Mouse (Mus musculus) stomach, embryonic 15.5 days (tissue): Measurements from ENCODE around the gene Sv2c. TPM values are rescaled to one million over a fixed set of nuclear protein-coding genes. Genes with fewer than 3 reads are reported as not detected.
A peak's percentile ranks its signal among the peaks of the same experiment; 100 is the strongest.

Experiments
- ATAC-seq: fragments of 200-750 bp; cut with Nextera tagmentation; 2 replicates; pipeline ENCODE4 v1.8.0; 2017; ENCODE audit warnings: low read depth, moderate number of reproducible peaks, moderate TSS enrichment; ENCODE audit not compliant: insufficient read depth, low FRiP score
- H3K27ac ChIP-seq: fragments of 300-500 bp; sonication (generic); 2 replicates; pipeline ENCODE4 v1.5.1; 2015; ENCODE audit warnings: mild to moderate bottlenecking, inconsistent platforms
- H3K27me3 ChIP-seq: fragments of 300-500 bp; sonication (generic); replicated peaks from 2 replicates; pipeline ENCODE4 v1.6.1; 2015; ENCODE audit warnings: inconsistent platforms
- H3K36me3 ChIP-seq: fragments of 300-500 bp; sonication (generic); 2 replicates; pipeline ENCODE4 v1.6.1; 2015; ENCODE audit warnings: inconsistent platforms
- H3K4me1 ChIP-seq: fragments of 300-500 bp; sonication (generic); 2 replicates; pipeline ENCODE4 v1.6.1; 2015; ENCODE audit warnings: inconsistent platforms
- H3K4me2 ChIP-seq: fragments of 300-500 bp; sonication (generic); 2 replicates; pipeline ENCODE4 v1.6.1; 2015; ENCODE audit warnings: mild to moderate bottlenecking, inconsistent platforms
- H3K4me3 ChIP-seq: fragments of 300-500 bp; sonication (generic); replicated peaks from 2 replicates; pipeline ENCODE4 v1.5.1; 2015; ENCODE audit warnings: inconsistent platforms
- H3K9ac ChIP-seq: fragments of 300-500 bp; sonication (generic); 2 replicates; pipeline ENCODE4 v1.6.1; 2015; ENCODE audit warnings: inconsistent platforms
- H3K9me3 ChIP-seq: fragments of 300-500 bp; sonication (generic); 2 replicates; pipeline ENCODE4 v1.6.1; 2016; ENCODE audit warnings: inconsistent platforms
- WGBS: fragments of 180-500 bp; shearing (Covaris S2); methylation state at CpG from one replicate; pipeline ENCODE4 v1.1.7; 2015; 5-methylcytosine and 5-hydroxymethylcytosine counted together
- polyA plus RNA-seq: library from polyadenylated mRNA; unstranded; fragments of >200 nt; fragmentation: Nextera tagmentation; extraction: Ambion mirVana; gene quantifications from 2 replicates; pipeline ENCODE4 v1.2.1, GENCODE M21; 2015

Sv2c gene
- 2.6 TPM in 2 replicates for polyA plus RNA-seq

DNA sequence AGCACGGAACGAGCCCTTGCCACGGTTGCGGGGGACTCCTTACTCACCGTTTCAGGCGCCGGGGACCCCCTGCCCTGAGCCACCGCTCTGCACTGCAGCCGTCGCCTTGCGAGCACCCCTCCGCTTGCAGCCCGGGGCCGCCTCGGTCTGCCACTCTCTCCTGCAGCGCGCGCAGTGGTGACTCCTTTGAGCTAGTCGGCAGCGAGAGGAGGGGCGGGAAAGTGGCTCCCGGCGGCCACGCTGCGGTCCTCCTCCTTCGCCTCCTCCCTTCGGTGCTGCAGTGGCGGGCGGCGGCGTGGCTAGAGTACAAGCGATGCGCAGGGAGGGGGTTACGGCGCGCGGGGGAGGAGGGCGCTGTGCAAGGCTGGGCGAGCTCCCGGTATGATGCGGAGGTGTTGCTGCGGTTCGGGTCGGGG is at the start of gene Sv2c:
Gene Sv2c (minus strand): TSS at position 177 of the 416 bp plus-strand sequence.
- peak within 1 kb of the TSS; percentile 91 for H3K4me2 ChIP-seq
- H3K27ac ChIP-seq, result no peak within 1 kb of the TSS
- WGBS, result under 1% methylated on average over 32 of the region's 44 CpGs
- ATAC-seq, result peak; percentile 39
- H3K4me1 ChIP-seq, result peaks cover 15% of the 10 kb centered on the region
- peaks cover 64% of the 10 kb centered on the region for H3K27me3 ChIP-seq
- no peaks in the 10 kb centered on the region for H3K9me3 ChIP-seq
- H3K36me3 ChIP-seq, result no peaks in the 10 kb centered on the region
- peak within 1 kb of the TSS; percentile 40 for H3K4me3 ChIP-seq
- H3K9ac ChIP-seq, result no peak within 1 kb of the TSS

DNA sequence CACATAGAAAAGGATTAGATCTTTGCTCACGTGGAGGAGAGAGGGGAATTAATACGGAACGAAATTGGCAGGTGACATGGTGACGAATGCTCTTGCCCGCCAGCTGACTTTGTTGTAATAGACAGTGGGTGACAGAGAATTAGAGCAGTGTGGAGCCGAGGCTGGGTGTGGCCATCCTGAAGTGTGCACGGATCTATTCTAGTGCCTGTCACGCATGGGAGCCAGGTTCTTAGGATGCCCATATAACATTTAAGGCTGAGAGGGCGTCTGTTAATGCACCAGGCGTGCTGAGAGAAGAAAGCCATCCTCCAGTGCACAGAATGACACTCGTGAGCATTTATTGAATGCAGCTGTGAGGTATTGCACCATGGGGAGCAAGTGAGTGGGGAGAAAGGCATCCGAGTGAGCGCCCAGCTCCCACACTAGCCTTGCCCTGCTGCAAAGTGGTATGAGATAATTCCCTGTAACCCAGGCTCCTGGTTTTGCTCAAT is 48.3 kb upstream of the Sv2c start:
- H3K4me3 ChIP-seq, result no peak overlapping the region

DNA sequence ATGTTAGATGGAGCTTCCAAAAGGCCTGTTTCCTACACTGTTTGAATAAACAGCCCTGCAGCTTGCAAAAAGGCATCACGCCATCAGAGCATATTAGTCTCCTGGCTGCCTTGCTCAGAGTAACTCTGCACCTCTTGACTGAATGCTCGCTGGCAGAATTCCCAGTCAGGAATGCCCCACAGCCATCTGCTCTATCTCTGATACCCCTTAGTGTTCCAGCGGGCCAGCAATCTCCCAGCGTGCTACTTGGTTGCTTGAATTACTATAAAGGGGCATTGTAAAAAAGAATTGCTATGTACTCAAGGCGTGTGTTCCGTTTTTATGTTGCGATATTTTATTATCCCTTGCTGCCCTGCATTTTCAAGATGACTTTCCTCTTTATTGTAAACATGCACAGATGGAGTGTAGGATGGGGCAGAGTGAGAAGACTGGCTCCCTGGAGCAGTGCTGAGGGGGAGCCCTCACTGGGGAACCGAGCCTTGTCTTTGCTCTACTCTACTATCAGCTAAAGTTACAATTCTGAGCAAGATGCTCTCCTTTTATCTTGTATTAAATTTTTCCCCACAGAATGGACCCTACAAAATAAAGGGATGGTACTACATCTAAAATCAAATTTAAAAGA is 43.3 kb upstream of the Sv2c start:
- no peaks in the 10 kb centered on the region for H3K4me1 ChIP-seq
- peak; percentile 56; the same call in 1 of the 2 replicates for ATAC-seq
- WGBS, result 43% methylated on average over 8 of the region's 8 CpGs
- no peaks in the 10 kb centered on the region for H3K27me3 ChIP-seq
- H3K36me3 ChIP-seq, result no peaks in the 10 kb centered on the region
- no peak overlapping the region for H3K4me2 ChIP-seq
- H3K27ac ChIP-seq, result peak overlapping the region; percentile 59; the same call in 1 of the 2 replicates
- H3K9ac ChIP-seq, result no peak overlapping the region
- no peaks in the 10 kb centered on the region for H3K9me3 ChIP-seq
- H3K4me3 ChIP-seq, result no peak overlapping the region

More for the DNA sequence above, 48.3 kb upstream of the Sv2c start:
- no peaks in the 10 kb centered on the region for H3K27me3 ChIP-seq
- no peak overlapping the region for H3K27ac ChIP-seq
- no peak overlapping the region for H3K4me2 ChIP-seq
- H3K4me1 ChIP-seq, result no peaks in the 10 kb centered on the region
- H3K9ac ChIP-seq, result no peak overlapping the region
- no peaks in the 10 kb centered on the region for H3K9me3 ChIP-seq
- ATAC-seq, result no peak
- no peaks in the 10 kb centered on the region for H3K36me3 ChIP-seq
- WGBS, result 69% methylated on average over 13 of the region's 13 CpGs

DNA sequence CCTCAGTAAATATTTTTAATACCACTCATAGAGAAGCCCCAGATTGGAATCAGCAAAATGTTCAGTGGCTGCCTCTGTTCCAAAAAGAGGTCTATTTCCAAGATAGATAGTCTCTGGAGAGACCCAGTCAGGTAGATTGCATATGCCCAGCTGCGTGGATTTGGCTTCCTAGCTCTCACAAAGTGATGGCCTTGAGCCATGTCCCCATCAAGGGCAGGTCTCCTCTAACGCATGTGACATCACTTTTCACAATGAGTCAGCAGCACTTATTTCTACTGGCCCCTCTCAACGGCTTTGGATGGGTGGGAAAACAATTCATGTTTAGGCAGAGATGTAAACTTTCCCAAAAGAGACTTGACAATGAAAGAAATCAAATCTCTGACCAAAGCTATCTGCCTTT is 41.3 kb upstream of the Sv2c start:
- Histone ChIP-seq H3K4me3 (no peak overlapping the region), H3K9ac (no peak overlapping the region), H3K27me3 (no peaks in the 10 kb centered on the region), H3K4me1 (no peaks in the 10 kb centered on the region), H3K4me2 (no peak overlapping the region), H3K27ac (no peak overlapping the region), H3K36me3 (no peaks in the 10 kb centered on the region), H3K9me3 (no peaks in the 10 kb centered on the region)
- 61% methylated on average over 3 of the region's 3 CpGs for WGBS
- ATAC-seq, result no peak

DNA sequence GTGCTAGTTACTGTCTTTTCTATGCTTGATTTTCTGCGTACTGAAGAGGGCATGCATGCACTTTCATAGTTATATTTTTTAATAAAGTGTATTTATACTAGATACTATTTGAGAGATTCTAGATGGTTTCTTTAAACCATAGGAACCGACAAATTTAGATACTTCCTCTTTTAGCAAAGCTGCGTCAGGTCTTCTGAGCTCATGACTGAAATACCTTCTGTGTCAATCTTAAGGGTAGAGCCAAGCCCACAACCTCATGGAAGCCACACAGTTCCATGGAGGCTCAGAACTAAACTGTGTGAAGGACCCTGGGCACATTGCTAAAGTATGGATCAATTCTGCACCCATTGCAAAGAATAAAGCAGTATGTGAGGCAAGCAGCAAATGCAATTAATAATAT is 39.9 kb upstream of the Sv2c start:
- Histone ChIP-seq H3K27me3 (no peaks in the 10 kb centered on the region), H3K4me3 (no peak overlapping the region), H3K9me3 (no peaks in the 10 kb centered on the region), H3K27ac (no peak overlapping the region), H3K9ac (no peak overlapping the region), H3K4me1 (no peaks in the 10 kb centered on the region), H3K4me2 (no peak overlapping the region), H3K36me3 (no peaks in the 10 kb centered on the region)
- WGBS, result 90% methylated on average over 3 of the region's 3 CpGs
- no peak for ATAC-seq

DNA sequence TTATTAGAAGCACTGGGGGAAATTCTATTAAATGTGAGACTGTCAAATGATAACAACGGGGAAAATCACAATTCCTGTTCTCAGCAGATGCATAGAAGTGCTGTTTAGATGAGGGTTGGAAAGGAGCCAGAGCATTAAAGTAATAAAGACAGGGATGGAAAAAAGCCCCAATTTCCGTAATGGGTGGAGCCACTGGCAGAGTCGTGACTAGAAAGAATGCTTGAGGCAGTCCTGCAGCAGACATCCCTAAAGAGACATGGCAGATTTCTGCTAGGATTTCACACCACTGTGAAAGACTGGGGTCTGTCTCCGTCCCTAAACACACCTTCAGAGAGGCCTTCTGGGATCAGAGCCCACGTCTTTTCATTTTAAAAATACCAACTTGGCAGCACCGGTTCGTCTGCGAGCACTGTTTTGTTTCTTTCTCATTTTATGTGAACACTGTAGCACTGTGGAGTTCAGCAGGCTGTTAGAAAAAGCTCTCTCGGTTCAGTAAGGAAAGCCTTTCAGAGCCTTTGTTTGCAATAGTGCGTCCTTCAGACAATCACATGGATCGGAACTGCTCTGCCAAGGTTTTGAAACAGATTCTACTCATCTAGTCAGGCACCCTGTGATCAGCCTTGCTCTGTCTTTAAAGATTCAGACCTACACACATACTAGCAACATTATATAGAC is 36.8 kb upstream of the Sv2c start:
- H3K4me1 ChIP-seq, result no peaks in the 10 kb centered on the region
- H3K4me3 ChIP-seq, result no peak overlapping the region
- no peaks in the 10 kb centered on the region for H3K36me3 ChIP-seq
- ATAC-seq, result no peak
- H3K9me3 ChIP-seq, result no peaks in the 10 kb centered on the region
- peak overlapping the region; percentile 29 for H3K4me2 ChIP-seq
- 39% methylated on average over 11 of the region's 11 CpGs for WGBS
- no peak overlapping the region for H3K9ac ChIP-seq
- no peaks in the 10 kb centered on the region for H3K27me3 ChIP-seq
- H3K27ac ChIP-seq, result no peak overlapping the region

DNA sequence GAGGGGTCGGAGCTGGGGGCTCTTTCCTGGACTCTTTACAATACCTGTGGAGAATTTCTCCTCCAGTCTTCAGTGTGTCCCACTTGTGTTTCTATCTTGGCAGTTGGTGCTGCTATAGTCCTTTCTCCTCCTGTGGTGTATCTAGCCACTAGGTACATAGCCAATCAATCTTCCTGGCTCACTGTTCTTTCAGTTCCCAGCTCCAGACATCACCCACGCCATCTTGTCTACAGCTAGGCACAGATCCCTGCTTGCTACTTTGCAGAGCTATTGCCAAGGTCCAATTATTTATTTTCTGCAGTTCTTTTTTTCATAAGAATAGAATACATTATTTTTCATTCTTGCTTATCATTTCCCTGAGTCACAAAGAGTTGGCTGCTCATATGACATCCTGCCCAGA is 34.2 kb upstream of the Sv2c start:
- Histone ChIP-seq H3K27me3 (no peaks in the 10 kb centered on the region), H3K4me3 (no peak overlapping the region), H3K9me3 (no peaks in the 10 kb centered on the region), H3K36me3 (no peaks in the 10 kb centered on the region), H3K27ac (no peak overlapping the region), H3K4me2 (no peak overlapping the region), H3K4me1 (no peaks in the 10 kb centered on the region), H3K9ac (no peak overlapping the region)
- no peak for ATAC-seq
- 61% methylated on average over 2 of the region's 2 CpGs for WGBS

DNA sequence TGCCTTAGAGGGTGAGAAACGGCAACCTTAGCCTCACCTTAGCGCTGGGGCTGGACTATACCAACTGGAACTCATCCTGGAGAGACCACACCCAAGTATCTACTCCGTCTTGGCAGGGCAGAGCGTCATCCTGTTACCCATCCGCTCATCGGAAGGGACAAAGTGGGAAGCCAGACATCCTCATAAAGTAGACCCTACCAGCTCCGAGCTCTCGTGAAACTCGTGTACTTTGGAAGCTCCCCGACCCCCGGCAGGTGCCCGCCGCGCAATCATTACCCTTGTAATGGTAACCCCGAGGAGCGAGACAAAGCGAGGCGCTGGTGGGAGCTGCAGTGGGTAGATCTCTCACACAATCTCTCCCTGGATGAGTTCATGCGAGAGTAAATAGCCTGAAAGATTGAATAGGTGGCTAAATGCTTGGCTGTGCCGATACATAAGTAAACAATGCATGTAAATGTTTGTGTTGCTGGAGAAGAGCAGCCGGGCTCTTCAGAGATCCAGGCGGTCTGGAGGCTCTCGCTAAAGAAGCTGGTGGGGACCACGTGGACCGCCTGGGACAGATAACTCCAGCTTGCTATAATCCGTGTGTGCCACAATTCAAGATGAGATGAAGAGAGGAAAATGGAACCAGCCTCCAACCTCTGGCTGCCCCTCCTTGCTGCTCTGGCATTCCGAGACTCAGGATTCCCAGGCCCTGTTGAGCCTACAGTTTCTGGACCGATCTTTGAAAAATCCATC is 1.2 kb upstream of the Sv2c start:
- peaks cover 15% of the 10 kb centered on the region for H3K4me1 ChIP-seq
- H3K4me3 ChIP-seq, result peak overlapping the region; percentile 40
- H3K27ac ChIP-seq, result no peak overlapping the region
- H3K36me3 ChIP-seq, result no peaks in the 10 kb centered on the region
- peaks cover 60% of the 10 kb centered on the region for H3K27me3 ChIP-seq
- H3K9ac ChIP-seq, result no peak overlapping the region
- 4% methylated on average over 28 of the region's 28 CpGs for WGBS
- no peaks in the 10 kb centered on the region for H3K9me3 ChIP-seq
- no peak for ATAC-seq
- H3K4me2 ChIP-seq, result peak overlapping the region; percentile 91

DNA sequence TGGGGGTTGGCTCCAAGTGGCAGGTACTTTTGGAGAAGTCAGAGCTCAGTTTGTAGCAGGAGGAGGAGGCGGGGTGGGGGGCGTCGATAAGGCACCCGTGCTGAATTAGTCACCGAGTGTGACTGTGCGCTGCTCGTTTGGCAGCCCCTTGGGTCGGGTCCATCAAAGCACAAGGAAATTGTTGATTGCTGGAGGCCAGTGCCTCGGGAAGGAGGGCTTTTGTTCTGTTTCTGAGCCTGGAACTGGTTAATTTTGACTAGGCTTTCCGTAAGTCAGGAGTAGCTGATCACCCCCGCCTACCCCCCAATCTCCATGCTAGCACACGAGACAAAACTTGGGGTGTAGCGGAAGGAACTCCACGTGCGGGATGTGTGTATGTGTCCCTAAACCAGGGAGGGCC is 456 bp upstream of the Sv2c start:
- ATAC-seq, result no peak
- Histone ChIP-seq H3K27ac (no peak overlapping the region), H3K4me1 (peaks cover 15% of the 10 kb centered on the region), H3K36me3 (no peaks in the 10 kb centered on the region), H3K27me3 (peaks cover 60% of the 10 kb centered on the region), H3K4me2 (peak overlapping the region; percentile 91), H3K4me3 (peak overlapping the region; percentile 40), H3K9me3 (no peaks in the 10 kb centered on the region), H3K9ac (no peak overlapping the region)
- WGBS, result under 1% methylated on average over 14 of the region's 15 CpGs

DNA sequence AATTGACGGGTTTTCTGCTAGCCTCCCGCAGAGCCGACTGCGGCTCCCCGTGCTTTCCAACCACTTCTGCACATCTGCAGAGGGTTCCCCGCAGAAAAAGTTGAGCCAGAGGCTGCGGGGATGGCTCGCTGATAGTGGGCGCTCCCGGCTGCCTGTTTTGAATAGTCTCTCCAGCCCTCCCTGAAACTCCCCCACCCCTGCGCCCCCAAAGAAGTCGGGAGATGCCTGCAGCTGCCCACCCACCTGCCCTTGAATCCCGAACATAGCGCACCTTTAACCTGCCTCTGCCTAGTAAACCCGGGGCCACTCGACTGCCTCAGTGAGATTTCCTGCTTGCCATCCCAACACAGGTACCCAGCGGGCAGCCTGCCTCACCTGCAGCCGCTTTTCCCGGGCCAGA is 466 bp downstream of the Sv2c start:
- Histone ChIP-seq H3K36me3 (no peaks in the 10 kb centered on the region), H3K27ac (no peak overlapping the region), H3K4me1 (peaks cover 15% of the 10 kb centered on the region), H3K27me3 (peaks cover 64% of the 10 kb centered on the region), H3K9ac (no peak overlapping the region), H3K9me3 (no peaks in the 10 kb centered on the region), H3K4me3 (peak overlapping the region; percentile 40), H3K4me2 (peak overlapping the region; percentile 91)
- ATAC-seq, result 0 out of 2 replicates have a peak, but pooled peaks have one; percentile 10
- WGBS, result 1% methylated on average over 15 of the region's 19 CpGs

DNA sequence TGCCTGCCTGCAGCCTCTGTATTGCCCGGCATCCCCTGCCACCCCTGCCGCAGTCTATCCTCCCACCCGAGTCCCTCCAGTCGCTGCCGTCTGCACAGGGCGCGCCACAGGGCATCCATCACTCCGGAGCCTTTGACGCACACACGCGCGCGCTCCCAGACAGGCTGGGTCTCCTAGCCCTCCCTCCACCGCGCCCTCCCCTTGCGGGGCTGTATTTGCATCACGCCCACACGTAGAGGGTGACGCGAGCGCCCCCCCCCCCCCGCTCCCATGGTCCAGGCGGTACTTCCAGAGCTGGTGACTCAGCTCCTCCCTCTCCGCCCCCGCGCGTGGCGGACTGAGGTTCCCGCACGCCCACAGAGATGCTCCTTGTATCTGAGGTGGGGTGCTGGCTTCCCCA is 1.3 kb downstream of the Sv2c start:
- Histone ChIP-seq H3K4me1 (peaks cover 15% of the 10 kb centered on the region), H3K9ac (no peak overlapping the region), H3K27me3 (peaks cover 64% of the 10 kb centered on the region), H3K4me3 (peak overlapping the region; percentile 40), H3K36me3 (no peaks in the 10 kb centered on the region), H3K27ac (no peak overlapping the region), H3K4me2 (peak overlapping the region; percentile 91), H3K9me3 (no peaks in the 10 kb centered on the region)
- WGBS, result under 1% methylated on average over 28 of the region's 30 CpGs
- peak; percentile 61; the same call in 1 of the 2 replicates for ATAC-seq

DNA sequence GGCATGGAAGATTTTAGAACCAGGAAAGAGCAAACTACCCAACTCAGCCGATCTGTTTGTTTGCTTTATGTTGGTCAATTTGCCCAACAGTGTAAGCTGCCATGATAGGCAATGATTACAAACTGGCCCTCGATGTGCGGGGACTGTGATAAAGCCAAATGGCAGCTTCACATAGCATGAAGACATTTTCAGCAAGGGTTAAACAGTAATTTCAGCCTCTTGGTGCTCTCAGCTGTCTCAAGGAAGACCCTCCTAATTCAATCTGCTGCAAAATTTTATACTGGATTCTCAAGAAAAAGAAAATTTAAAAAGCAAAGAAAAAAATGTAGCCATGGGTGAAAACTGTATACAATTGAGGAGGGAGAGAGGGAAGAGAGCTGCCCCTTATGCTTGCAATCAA is 3.3 kb downstream of the Sv2c start:
- Histone ChIP-seq H3K9ac (no peak overlapping the region), H3K4me2 (no peak overlapping the region), H3K9me3 (no peaks in the 10 kb centered on the region), H3K27me3 (peaks cover 52% of the 10 kb centered on the region), H3K4me1 (peaks cover 15% of the 10 kb centered on the region), H3K36me3 (no peaks in the 10 kb centered on the region), H3K4me3 (no peak overlapping the region), H3K27ac (no peak overlapping the region)
- no peak for ATAC-seq
- 70% methylated on average over 3 of the region's 3 CpGs for WGBS
